Mouse (Mus musculus): ENCODE data around the gene Serpine1. TPM values are rescaled to one million over a fixed set of nuclear protein-coding genes. Genes with fewer than 3 reads are reported as not detected.
"Not testable (repeated sequence)": the region's sequence is repeated elsewhere in the genome, so short reads cannot be mapped to it uniquely, and the experiment has no call there.

Serpine1 gene
- polyA plus RNA-seq (2014; fragmentation: Nextera tagmentation; extraction: Ambion mirVana), result 0.20 TPM in 1 of 2 replicates, not detected in the other

GRCm38 (mm10) chr5:137072079-137072960 is at the start of gene Serpine1:
Gene Serpine1, minus strand, starts transcription at chr5:137072268.
- Histone ChIP-seq H3K4me1 (replicated peaks; ENCODE audit: control insufficient read depth, insufficient read depth, low read length) (no peaks in the 10 kb centered on the region; the same call in 1 of the 2 replicates), H3K36me3 (ENCODE audit: control insufficient read depth, insufficient read depth, low read length) (no peaks in the 10 kb centered on the region), H3K9ac (ENCODE audit: low read length) (peak within 1 kb of the TSS; percentile 35), H3K27me3 (ENCODE audit: control insufficient read depth, insufficient read depth, low read length) (no peaks in the 10 kb centered on the region), H3K4me3 (ENCODE audit: low read depth, low read length) (peak within 1 kb of the TSS; percentile 18; the same call in 1 of the 2 replicates), H3K27ac (ENCODE audit: low read depth, low read length) (no peak within 1 kb of the TSS), H3K4me2 (ENCODE audit: low read depth, low read length, severe bottlenecking) (peak within 1 kb of the TSS; percentile 49), H3K9me3 (ENCODE audit: control insufficient read depth, low read length) (no peaks in the 10 kb centered on the region)
- DNase-seq (ENCODE audit: low spot score), result peak; percentile 80
- WGBS, result 23% methylated on average over 23 of the region's 23 CpGs
- ATAC-seq (replicated peaks; ENCODE audit: low FRiP score), result peak; percentile 58; the same call in 1 of the 2 replicates

- H3K36me3 ChIP-seq (ENCODE audit: control insufficient read depth, insufficient read depth, low read length), result no peaks in the 10 kb centered on the region
- WGBS, result 83% methylated on average over 4 of the region's 4 CpGs
- H3K9me3 ChIP-seq (ENCODE audit: control insufficient read depth, low read length), result no peaks in the 10 kb centered on the region
- H3K4me1 ChIP-seq (replicated peaks; ENCODE audit: control insufficient read depth, insufficient read depth, low read length), result peaks cover 2% of the 10 kb centered on the region; the same call in 1 of the 2 replicates
- DNase-seq (ENCODE audit: low spot score), result no peak
- H3K4me2 ChIP-seq (ENCODE audit: low read depth, low read length, severe bottlenecking), result no peak overlapping the region
- H3K27ac ChIP-seq (ENCODE audit: low read depth, low read length), result no peak overlapping the region
- no peaks in the 10 kb centered on the region for H3K27me3 ChIP-seq (ENCODE audit: control insufficient read depth, insufficient read depth, low read length)
- no peak overlapping the region for H3K9ac ChIP-seq (ENCODE audit: low read length)
- H3K4me3 ChIP-seq (ENCODE audit: low read depth, low read length), result no peak overlapping the region
- no peak for ATAC-seq (replicated peaks; ENCODE audit: low FRiP score)
These were observed 49.2 kb upstream of the Serpine1 start for GRCm38 (mm10) chr5:137121280-137121679.

GRCm38 (mm10) chr5:137118878-137119277 is 46.8 kb upstream of the Serpine1 start:
- WGBS, result 67% methylated on average over 4 of the region's 4 CpGs
- no peak overlapping the region for H3K9ac ChIP-seq (ENCODE audit: low read length)
- H3K9me3 ChIP-seq (ENCODE audit: control insufficient read depth, low read length), result no peaks in the 10 kb centered on the region
- H3K4me2 ChIP-seq (ENCODE audit: low read depth, low read length, severe bottlenecking), result no peak overlapping the region
- no peak for ATAC-seq (replicated peaks; ENCODE audit: low FRiP score)
- no peak overlapping the region for H3K27ac ChIP-seq (ENCODE audit: low read depth, low read length)
- DNase-seq (ENCODE audit: low spot score), result no peak
- H3K4me3 ChIP-seq (ENCODE audit: low read depth, low read length), result no peak overlapping the region
- no peaks in the 10 kb centered on the region for H3K36me3 ChIP-seq (ENCODE audit: control insufficient read depth, insufficient read depth, low read length)
- no peaks in the 10 kb centered on the region for H3K27me3 ChIP-seq (ENCODE audit: control insufficient read depth, insufficient read depth, low read length)
- H3K4me1 ChIP-seq (replicated peaks; ENCODE audit: control insufficient read depth, insufficient read depth, low read length), result peaks cover 7% of the 10 kb centered on the region

GRCm38 (mm10) chr5:137117994-137118393 is 45.9 kb upstream of the Serpine1 start:
- H3K27ac ChIP-seq (ENCODE audit: low read depth, low read length); H3K27me3 ChIP-seq (ENCODE audit: control insufficient read depth, insufficient read depth, low read length); DNase-seq (ENCODE audit: low spot score); H3K4me3 ChIP-seq (ENCODE audit: low read depth, low read length); H3K9ac ChIP-seq (ENCODE audit: low read length); H3K4me1 ChIP-seq (replicated peaks; ENCODE audit: control insufficient read depth, insufficient read depth, low read length); H3K4me2 ChIP-seq (ENCODE audit: low read depth, low read length, severe bottlenecking); ATAC-seq (replicated peaks; ENCODE audit: low FRiP score); H3K9me3 ChIP-seq (ENCODE audit: control insufficient read depth, low read length); H3K36me3 ChIP-seq (ENCODE audit: control insufficient read depth, insufficient read depth, low read length): not testable (repeated sequence)
- WGBS, result 85% methylated on average over 3 of the region's 3 CpGs

GRCm38 (mm10) chr5:137116987-137117386 is 44.9 kb upstream of the Serpine1 start:
- no peak for ATAC-seq (replicated peaks; ENCODE audit: low FRiP score)
- DNase-seq (ENCODE audit: low spot score), result no peak
- no peak overlapping the region for H3K4me2 ChIP-seq (ENCODE audit: low read depth, low read length, severe bottlenecking)
- no peak overlapping the region for H3K4me3 ChIP-seq (ENCODE audit: low read depth, low read length)
- no peaks in the 10 kb centered on the region for H3K9me3 ChIP-seq (ENCODE audit: control insufficient read depth, low read length)
- no peaks in the 10 kb centered on the region; the same call in 1 of the 2 replicates for H3K36me3 ChIP-seq (ENCODE audit: control insufficient read depth, insufficient read depth, low read length)
- H3K4me1 ChIP-seq (replicated peaks; ENCODE audit: control insufficient read depth, insufficient read depth, low read length), result peaks cover 6% of the 10 kb centered on the region
- H3K27me3 ChIP-seq (ENCODE audit: control insufficient read depth, insufficient read depth, low read length), result no peaks in the 10 kb centered on the region
- WGBS, result 86% methylated on average over 2 of the region's 2 CpGs
- H3K27ac ChIP-seq (ENCODE audit: low read depth, low read length), result no peak overlapping the region
- H3K9ac ChIP-seq (ENCODE audit: low read length), result no peak overlapping the region

- Histone ChIP-seq H3K9ac (ENCODE audit: low read length) (peak within 1 kb of the TSS; percentile 73), H3K4me1 (replicated peaks; ENCODE audit: control insufficient read depth, insufficient read depth, low read length) (peaks cover 6% of the 10 kb centered on the region), H3K4me2 (ENCODE audit: low read depth, low read length, severe bottlenecking) (peak within 1 kb of the TSS; percentile 53), H3K9me3 (ENCODE audit: control insufficient read depth, low read length) (no peaks in the 10 kb centered on the region), H3K4me3 (ENCODE audit: low read depth, low read length) (peak within 1 kb of the TSS; percentile 48), H3K27ac (ENCODE audit: low read depth, low read length) (peak within 1 kb of the TSS; percentile 10; the same call in 1 of the 2 replicates), H3K36me3 (ENCODE audit: control insufficient read depth, insufficient read depth, low read length) (no peaks in the 10 kb centered on the region; the same call in 1 of the 2 replicates), H3K27me3 (ENCODE audit: control insufficient read depth, insufficient read depth, low read length) (no peaks in the 10 kb centered on the region)
- peak; percentile 68 for DNase-seq (ENCODE audit: low spot score)
- WGBS, result 11% methylated on average over 29 of the region's 29 CpGs
- ATAC-seq (replicated peaks; ENCODE audit: low FRiP score), result peak; percentile 60
These were observed 44.1 kb upstream of the Serpine1 start, which contains the start of gene Trim56 for GRCm38 (mm10) chr5:137115866-137116847. Gene Trim56, minus strand, starts transcription at chr5:137116209.

GRCm38 (mm10) chr5:137114891-137115561 is 43.0 kb upstream of the Serpine1 start:
- H3K9ac ChIP-seq (ENCODE audit: low read length), result peak overlapping the region; percentile 73; the same call in 1 of the 2 replicates
- 88% methylated on average over 9 of the region's 9 CpGs for WGBS
- ATAC-seq (replicated peaks; ENCODE audit: low FRiP score) (no peak), DNase-seq (ENCODE audit: low spot score) (no peak)
- H3K9me3 ChIP-seq (ENCODE audit: control insufficient read depth, low read length), result no peaks in the 10 kb centered on the region
- H3K27me3 ChIP-seq (ENCODE audit: control insufficient read depth, insufficient read depth, low read length), result no peaks in the 10 kb centered on the region
- no peaks in the 10 kb centered on the region; the same call in 1 of the 2 replicates for H3K36me3 ChIP-seq (ENCODE audit: control insufficient read depth, insufficient read depth, low read length)
- peaks cover 6% of the 10 kb centered on the region for H3K4me1 ChIP-seq (replicated peaks; ENCODE audit: control insufficient read depth, insufficient read depth, low read length)
- peak overlapping the region; percentile 48 for H3K4me3 ChIP-seq (ENCODE audit: low read depth, low read length)
- no peak overlapping the region for H3K27ac ChIP-seq (ENCODE audit: low read depth, low read length)
- H3K4me2 ChIP-seq (ENCODE audit: low read depth, low read length, severe bottlenecking), result peak overlapping the region; percentile 53
